ENCODE assay signal across 25 mouse cellular contexts in genomic region chr4:102209773-102210172, GRCm38 (mm10).
"Had no signal": no experiment of that assay in that cellular context is flagged by ENCODE, and none has a peak within 500 bp of the region (broad histone marks: within the 10 kb centered on the region; RNA-seq: fewer than 3 reads in every experiment).

No protein-coding gene starts in this region.

- H3K4me3 ChIP-seq: embryonic facial prominence, embryonic 10.5 days; embryonic facial prominence, embryonic 12.5 days; embryonic facial prominence, embryonic 13.5 days; embryonic facial prominence, embryonic 15.5 days; erythroblast, embryonic 14.5 days; forebrain, embryonic 10.5 days; forebrain, embryonic 12.5 days; forebrain, embryonic 13.5 days; forebrain, embryonic 15.5 days; gastrocnemius, adult 2 months; heart, adult 2 months had no signal

- H3K27ac ChIP-seq: embryonic facial prominence, embryonic 10.5 days; embryonic facial prominence, embryonic 12.5 days; embryonic facial prominence, embryonic 13.5 days; embryonic facial prominence, embryonic 15.5 days; forebrain, embryonic 10.5 days; forebrain, embryonic 12.5 days; forebrain, embryonic 13.5 days; forebrain, embryonic 15.5 days; gastrocnemius, adult 2 months; heart, adult 2 months had no signal

- H3K4me2 ChIP-seq: embryonic facial prominence, embryonic 12.5 days; embryonic facial prominence, embryonic 13.5 days; embryonic facial prominence, embryonic 15.5 days; forebrain, embryonic 12.5 days; forebrain, embryonic 13.5 days; forebrain, embryonic 15.5 days had no signal

- H3K27me3 ChIP-seq: embryonic facial prominence, embryonic 12.5 days; embryonic facial prominence, embryonic 13.5 days; embryonic facial prominence, embryonic 15.5 days; forebrain, embryonic 12.5 days; forebrain, embryonic 13.5 days; forebrain, embryonic 15.5 days had no signal

- H3K36me3 ChIP-seq: embryonic facial prominence, embryonic 10.5 days; embryonic facial prominence, embryonic 12.5 days; embryonic facial prominence, embryonic 13.5 days; embryonic facial prominence, embryonic 15.5 days; forebrain, embryonic 10.5 days; forebrain, embryonic 12.5 days; forebrain, embryonic 15.5 days had no signal

- H3K9me3 ChIP-seq: embryonic facial prominence, embryonic 10.5 days; embryonic facial prominence, embryonic 12.5 days; embryonic facial prominence, embryonic 13.5 days; embryonic facial prominence, embryonic 15.5 days; forebrain, embryonic 10.5 days; forebrain, embryonic 12.5 days; forebrain, embryonic 13.5 days; forebrain, embryonic 15.5 days had no signal

- DNase-seq: cerebellum, adult 9-10 months; cerebellum, adult 9-11 months; cerebellum, postnatal 10 days; cerebellum, postnatal 14 days; cerebellum, postnatal 25 days; cerebellum, postnatal 36 days; embryo, embryonic 11 days; forebrain, postnatal 0 days; gastrocnemius, adult 2 months; gastrocnemius, postnatal 10 days; gastrocnemius, postnatal 14 days; gastrocnemius, postnatal 25 days; gastrocnemius, postnatal 36 days; heart, adult 11 months; heart, adult 18-20 months; heart, adult 2 months had no signal

- H3K4me1 ChIP-seq: embryonic facial prominence, embryonic 10.5 days; embryonic facial prominence, embryonic 12.5 days; embryonic facial prominence, embryonic 13.5 days; embryonic facial prominence, embryonic 15.5 days; forebrain, embryonic 10.5 days; forebrain, embryonic 12.5 days; forebrain, embryonic 13.5 days; forebrain, embryonic 15.5 days had no signal

- H3K9ac ChIP-seq: embryonic facial prominence, embryonic 12.5 days; embryonic facial prominence, embryonic 13.5 days; embryonic facial prominence, embryonic 15.5 days; forebrain, embryonic 12.5 days; forebrain, embryonic 13.5 days; forebrain, embryonic 15.5 days; forebrain, postnatal 0 days had no signal
